Mouse (Mus musculus): ENCODE results near the gene Svbp.
A peak's percentile ranks its signal among the peaks of the same experiment; 100 is the strongest.

Gene Svbp

GRCm38 (mm10) chr4:119245961-119246360 lies 50.9 kb downstream of the Svbp start:
- DNase-seq (ENCODE audit: low spot score in 2 of 2), result no peak

DNA sequence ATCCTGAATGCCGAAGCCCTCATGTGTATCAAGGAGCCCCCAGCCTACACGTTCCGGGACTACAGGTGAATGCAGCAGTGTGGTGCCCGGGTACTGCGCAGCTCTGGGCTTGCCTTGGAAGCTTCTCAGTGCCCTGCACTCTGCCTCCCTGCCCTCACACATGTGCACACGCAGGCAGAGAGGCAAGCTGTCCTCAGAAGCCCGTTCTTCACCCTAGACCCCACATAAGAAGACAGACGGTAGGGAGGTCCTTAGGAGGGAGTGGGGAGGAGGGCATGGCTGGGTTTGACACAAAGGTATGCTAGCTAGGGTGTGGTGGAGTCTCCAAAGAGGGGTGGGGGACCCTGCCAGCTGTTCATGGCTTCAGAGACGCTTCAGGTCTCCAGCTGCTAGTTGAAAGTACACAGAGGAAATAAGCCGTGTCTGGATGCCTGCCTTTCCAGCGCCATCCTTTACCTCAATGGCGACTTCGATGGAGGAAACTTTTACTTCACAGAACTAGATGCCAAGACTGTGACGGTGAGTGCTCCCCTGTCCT lies 51.7 kb downstream of the Svbp start:
- DNase-seq (ENCODE audit: low spot score in 2 of 2), result no peak

DNA sequence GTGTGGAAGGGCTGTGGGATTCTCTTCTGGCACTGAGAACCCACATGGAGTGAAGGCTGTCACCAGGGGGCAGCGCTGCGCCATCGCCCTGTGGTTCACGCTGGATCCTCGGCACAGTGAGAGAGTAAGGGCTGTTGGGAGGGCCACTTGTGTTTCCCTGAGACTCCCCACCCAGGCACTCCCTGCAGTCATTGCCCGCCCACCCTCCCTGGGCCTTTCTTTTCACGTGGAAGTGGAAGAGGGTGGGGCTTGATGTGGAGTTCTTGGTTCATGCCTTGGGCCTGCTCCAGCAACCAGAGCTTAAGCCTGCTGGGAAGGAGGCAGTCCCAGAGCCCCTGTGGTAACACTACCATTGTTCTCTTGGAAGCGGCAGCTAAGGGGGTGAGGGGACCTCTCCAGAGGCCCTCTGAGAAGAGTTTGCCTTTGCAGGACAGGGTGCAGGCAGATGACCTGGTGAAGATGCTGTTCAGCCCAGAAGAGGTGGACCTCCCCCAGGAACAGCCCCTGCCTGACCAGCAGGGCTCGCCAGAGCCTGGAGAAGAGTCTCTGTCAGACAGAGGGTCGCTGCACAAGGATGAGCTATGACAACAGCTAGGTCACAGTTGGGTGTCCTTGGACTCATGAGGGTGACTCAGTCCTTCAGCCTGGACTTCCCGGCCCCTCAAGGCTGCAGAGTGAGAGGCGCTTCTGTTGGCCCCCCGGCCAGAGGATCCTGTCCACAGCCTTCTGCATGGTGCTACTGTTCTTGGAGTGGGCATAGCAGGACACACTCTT lies 52.5 kb downstream of the Svbp start:
- DNase-seq (ENCODE audit: low spot score in 2 of 2), result peak; percentile 17 to 55

GRCm38 (mm10) chr4:119248407-119248965 lies 53.4 kb downstream of the Svbp start:
- no peak for DNase-seq (ENCODE audit: low spot score in 2 of 2)

Measured in natural killer cell, adult 2 months (primary cell).